Mouse (Mus musculus) left cerebral cortex, adult 8-10 months (tissue): ENCODE data around the gene Lenep. TPM values are rescaled to one million over a fixed set of nuclear protein-coding genes. Genes with fewer than 3 reads are reported as not detected.

Experiments used
- DNase-seq, 2 experiments: peaks; one replicate each; pipeline ENCODE4 v3.0.0; 2022; ENCODE audit warnings: low spot score in 2 of 2
- total RNA-seq, 4 experiments: library from RNA; stranded (reverse); gene quantifications; 2 replicates each; pipeline ENCODE4 v1.2.4; 2022

The Lenep gene
- total RNA-seq, 4 experiments from 2014 or later = 3.9 to 5.8 (median 4.4) TPM

DNA sequence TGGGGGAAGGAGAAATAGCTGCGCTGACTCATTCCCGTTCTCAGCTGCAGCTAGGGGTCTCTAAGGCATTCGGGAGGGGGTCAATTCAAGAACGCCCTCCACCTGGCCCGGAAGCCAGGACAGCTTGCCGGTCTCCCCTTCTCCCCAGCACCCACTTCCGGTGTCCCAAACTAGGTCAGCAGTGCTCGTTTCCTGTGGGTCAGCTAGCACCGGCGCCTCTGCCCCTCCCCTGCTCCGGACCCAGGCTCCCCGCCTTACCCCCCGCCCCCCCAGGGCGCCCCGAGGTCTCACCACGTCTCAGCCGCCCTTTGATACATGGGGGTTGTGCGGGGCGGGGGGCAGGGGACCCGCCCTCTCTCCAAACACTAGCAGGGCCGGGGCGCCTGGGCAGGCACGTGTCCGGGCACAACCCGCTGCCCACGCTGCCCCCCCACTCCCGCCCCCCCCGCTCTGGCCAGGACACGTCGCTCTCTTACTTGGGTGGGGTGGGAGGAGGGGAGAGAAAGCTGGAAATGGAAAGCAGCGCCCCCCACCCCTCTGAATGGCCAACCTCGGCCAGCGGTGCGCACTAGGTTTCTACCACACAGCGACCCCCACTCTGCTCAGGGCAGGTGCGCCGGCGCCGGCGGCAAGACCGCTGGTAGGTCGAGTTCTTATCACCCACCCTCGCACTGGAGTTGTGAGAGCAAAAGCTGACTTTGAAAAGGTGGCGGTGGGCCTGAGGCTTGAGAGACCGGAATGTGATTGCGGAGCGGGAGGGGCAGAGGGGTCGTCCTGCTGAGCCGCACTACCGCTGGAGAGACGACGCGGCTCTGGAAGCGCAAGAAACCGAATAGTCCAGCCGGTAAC is 10.7 kb downstream of the Lenep start:
- DNase-seq = no peak

DNA sequence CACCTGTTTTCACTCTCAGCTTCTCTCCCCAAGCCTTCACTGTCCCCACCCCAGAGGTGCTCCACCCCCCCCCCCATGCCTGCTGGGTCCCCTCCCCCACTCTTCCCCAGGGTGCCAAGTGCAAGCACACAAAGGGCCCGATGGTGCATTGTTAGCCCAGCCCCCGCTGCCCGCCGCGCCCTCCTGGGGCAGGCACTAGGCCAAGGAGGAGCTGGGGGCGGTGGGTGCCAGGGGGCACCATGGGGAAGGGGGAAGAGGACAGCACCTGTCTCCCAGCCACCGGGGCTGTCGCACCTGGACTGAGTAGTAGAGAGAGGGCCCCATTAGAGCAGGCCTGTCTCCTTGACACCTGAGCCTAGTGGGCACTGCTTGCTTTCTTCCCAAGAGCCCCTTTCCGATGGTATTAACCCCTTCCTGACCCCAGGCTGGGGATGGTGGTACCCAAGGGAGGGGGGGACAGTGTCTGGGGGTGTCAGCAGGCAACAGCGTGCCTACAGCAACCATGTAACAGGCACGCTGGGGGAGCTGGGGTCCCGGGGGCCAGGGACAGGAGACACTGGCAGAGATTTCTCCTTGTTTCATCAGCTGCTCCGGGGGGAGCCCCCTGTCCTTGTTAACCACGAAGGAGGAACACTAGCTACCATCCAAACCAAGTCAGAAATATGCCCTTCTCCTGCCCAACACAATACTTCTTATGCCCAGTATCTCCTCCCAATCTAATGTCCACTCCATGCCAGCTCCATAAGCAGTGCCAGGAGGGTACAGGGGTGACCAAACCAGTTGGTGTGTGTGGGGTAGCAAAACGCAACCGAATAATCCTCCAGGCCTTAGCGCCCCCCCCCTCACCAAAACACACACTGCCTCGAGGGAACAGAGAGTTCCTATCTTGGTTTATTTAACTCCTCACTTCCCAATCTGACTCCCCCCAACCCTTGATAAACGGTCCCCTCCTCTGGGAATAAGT is 11.6 kb downstream of the Lenep start:
- no peak for DNase-seq

DNA sequence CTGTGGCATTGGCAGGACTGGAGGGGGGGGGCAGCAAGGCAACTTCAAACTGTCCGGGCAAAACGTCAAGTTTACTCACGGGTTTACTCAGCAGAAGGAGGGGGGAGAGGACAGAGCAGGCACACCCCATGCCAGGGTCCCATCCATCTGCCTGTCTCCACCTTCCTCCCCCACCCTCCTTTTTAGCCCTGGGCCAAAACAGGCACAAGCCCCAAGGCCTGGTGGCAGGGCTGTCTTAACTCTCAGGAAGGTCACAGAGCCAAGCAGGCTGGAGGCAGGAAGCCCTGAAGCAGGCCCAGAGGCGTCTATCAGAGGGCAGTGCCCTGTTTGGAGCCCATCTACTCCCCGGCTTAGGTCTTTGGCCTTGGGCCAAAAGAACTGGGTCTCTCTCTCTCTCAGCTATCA is 12.5 kb downstream of the Lenep start:
- DNase-seq = no peak

DNA sequence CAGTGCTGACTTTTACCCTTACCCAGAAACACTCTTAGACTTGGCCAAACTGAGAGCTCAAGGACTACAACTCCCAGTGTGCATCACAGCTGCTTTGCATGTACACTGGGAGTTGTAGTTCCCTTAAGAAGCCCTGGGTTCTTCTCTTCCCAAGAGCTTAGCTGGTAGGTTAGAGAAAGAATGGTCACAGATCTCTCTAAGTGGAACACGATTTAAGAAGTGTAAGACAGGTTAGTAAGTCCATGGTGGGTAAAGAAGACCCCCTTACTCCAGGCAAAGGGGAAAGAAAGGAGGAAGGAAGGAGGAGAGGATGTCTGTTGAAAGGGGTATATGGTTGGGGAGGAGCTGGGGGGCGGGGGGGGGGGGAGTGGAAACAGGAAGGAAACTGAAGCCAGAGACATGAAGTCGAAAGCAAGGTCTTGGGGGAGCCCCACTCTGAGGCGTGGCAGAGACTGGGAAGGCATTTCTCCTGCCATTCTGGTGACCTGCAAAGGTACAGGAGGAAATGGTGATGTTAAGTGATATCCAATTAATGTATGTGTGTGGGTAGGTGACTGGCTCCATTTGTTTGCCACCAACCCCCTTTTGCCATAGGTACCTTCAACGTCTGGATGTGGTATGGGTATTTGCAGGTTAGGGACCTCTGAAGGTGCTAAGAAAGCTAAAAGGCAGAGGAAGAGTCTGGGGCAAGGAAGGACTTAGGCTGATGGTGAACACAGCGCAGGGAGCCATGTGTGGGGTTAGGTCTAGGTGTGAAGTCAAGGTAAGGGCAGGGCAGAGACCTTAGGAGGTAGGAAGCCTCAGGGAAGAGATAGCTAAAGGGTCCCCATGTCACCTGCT is 13.5 kb downstream of the Lenep start:
- DNase-seq = no peak

DNA sequence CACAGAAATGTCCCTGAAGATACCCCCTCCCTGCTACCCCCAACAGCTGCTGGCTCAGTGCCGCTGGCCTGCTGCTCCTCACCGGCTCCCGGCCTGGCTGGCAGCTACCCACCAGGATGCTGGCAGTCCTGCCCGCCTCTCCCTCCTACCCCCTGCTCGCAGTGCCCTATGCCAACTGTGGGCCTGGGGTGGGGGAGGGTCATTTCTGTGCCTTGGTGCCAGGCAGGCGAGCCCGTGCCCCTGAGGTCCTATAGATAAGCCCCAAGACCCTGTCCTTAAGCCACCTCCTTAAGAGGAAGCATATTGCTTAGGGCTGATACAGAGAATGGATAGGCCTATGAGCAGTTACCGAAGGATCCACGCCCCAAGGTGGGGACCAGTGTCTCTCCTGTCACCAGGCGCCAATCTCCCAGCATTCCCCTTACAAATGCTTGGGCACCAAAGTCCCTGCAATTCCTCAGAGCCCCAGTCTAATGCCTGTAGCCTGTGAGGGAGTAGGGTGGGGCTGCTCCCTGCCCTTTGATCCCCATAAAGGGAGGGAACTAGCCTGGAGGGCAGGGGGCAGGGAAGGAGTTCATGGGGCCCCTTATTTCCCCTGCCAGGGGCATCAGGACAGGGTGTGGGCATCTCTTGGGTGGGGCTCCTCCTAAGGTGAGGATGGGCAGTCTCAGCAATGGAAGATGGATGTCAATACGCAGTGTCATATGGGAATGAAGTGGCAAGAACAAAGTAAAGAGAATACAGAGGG is 14.3 kb downstream of the Lenep start:
- DNase-seq = no peak

DNA sequence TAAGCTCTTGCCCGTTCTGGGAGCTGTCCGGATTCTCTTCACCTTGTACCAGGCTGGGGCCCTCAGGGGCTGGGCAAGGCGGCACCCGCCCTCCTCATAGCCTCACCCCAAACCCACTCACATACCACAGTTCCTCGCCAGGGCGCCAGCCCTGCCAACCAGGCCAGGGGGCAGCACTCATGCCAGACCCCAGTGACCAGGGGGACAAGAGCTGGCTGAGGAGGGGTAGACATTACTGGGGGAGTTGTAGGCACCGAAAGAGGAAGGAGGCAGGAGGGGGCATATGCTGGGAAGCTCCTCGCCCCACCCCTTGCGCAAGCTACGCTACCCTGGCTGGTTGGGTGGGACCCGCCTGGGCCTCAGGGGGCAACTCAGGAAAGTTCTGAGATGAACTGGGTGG is 15.0 kb downstream of the Lenep start:
- no peak for DNase-seq

DNA sequence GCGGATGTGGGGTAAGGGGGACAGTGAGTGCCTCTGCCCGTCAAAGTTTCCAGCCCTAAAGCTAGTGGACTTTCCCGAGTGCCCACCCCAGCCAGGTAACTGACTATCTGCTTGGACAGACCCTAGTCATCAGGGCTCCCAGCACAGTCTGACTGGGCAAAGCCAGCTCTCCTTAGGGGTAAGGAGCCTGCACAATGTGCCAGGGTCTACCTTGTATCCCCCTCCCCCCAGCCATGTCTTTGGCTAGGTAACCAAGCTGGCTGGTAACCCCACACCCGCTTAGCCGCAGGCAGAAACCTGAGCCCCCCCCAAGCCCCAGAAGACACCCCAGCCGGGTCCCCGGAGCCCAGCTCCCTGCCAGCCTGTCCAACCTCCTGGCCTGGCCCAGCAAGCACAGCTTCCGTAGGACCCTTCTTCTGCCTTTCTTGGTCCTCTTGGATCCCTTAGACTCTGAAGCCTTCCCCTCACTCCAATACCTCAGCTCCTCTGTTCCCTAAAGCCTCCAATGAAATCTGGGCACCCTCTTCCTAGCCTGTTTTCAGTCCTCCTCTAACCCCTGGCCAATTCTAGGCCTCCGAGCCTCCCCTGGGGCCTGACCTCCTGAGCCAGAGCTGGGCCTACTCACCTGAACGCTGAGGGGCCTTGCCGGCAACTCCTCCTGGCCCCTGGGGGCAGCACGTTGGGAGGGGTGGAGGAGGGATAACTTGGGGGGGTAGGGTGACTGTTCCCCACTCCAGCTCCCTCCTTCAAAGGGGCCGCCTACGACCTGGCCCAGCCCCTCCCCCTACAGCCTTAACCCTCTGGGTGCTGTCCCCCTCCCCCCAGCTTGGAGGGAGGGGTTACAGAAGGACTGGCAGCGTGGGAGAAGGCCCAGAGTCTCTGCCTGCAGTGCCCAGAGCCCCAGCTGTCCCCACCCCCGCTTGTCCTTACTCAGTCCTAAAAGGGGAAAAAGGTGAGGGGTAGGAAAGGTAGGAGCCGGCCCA is 15.9 kb downstream of the Lenep start:
- DNase-seq = no peak

DNA sequence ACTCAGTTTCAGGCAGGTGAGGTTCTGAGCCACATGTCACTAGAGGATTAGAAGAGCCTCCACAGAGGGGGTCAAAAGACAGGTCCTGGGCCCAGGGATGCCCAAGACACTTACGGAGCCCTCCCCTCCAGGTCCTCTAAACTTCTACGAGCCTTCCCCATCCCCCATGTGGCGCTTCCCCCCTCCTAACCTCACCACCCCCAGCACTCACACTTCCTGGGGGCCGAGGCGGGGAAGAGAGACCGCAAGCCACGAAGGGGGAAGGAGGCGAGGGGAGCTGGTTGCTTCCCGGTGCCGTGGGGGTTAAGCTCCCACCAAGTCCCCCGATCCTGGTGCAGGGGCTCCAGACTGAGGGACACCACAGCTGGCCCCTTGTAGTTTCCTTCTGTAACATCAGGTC is 17.1 kb downstream of the Lenep start:
- DNase-seq = no peak

DNA sequence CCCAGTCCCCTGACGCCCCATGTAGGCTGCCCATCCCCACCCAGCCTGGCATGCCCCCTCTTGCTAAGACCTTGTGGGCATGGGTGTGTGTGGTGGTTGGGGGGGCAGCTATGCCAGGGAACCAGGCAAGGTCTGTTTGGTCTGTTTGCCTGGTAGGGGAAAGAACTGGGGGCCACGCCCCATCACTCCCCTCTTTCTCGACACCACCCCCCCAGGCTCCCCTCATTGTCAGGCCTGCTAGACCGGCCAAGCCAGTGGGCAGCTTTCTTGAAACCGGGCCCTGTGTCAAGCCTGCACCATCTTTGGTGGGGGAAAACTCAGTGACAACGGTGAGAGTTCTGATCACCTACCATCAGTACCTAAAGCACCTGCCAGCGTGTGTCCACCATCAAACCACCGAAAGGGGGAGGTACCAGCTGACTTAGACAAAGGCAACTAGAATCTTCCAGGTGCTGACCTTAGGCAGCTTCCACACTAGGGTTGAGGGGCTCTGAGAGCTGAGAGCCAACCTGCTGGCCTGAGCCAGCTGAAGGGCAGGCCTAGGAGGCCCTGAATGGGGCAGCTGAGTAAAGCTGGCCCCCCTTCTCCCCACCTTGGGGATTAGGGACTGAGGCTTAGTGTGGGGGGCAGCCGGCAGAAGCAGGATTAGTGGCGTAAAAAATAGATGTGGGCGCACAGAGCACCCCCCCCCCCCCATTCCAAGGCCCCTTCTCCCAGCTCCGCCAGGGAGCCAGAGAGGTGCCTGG is 18.1 kb downstream of the Lenep start:
- DNase-seq = no peak

DNA sequence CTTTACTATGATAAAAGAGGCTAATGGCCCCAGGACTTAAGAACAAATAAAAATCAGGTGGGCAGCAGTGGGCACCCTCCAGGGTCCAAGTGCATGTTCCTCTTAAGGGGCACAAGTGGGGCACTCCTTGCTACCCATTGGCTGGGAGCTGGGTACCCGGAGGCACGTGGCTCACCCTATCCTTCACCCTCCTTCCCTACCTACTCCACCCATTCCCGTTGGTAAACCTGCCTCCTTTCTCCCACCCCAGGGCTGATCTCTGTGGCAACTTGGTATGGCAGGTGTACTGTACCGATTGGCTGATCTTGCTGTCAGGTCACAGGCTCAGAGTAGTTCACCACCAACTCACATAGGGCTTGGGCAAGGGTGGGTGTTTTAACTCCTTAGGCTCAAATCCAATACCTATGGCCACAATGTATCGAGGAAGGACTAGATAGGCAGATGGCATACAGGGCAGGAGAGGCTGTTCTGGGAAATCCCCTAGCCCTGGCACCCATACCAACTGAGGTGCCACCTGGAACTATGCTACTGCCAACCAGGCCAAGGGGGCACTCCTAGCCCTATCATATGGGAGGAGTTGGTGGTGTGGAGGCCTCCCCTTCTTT is 18.8 kb downstream of the Lenep start:
- DNase-seq = no peak

DNA sequence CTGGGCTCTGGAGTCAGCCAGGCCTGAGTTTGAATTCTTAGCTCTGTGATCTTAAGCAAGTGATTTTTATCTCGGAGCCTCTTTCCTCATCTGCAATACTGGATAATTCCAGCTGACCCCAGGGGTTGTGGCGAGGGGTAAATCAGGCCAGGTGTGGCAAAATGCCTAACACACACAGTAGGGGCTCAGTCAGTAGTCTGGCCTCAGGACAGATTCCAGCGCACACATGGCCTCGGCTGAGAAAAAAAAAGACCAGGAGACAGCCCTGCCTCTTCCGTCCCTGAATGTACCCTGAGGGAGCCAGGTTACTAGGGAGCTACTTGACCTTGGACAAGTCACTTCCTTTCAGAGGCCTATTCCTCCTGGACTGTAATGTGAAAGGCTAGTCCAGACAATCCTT is 19.6 kb downstream of the Lenep start:
- DNase-seq = no peak

DNA sequence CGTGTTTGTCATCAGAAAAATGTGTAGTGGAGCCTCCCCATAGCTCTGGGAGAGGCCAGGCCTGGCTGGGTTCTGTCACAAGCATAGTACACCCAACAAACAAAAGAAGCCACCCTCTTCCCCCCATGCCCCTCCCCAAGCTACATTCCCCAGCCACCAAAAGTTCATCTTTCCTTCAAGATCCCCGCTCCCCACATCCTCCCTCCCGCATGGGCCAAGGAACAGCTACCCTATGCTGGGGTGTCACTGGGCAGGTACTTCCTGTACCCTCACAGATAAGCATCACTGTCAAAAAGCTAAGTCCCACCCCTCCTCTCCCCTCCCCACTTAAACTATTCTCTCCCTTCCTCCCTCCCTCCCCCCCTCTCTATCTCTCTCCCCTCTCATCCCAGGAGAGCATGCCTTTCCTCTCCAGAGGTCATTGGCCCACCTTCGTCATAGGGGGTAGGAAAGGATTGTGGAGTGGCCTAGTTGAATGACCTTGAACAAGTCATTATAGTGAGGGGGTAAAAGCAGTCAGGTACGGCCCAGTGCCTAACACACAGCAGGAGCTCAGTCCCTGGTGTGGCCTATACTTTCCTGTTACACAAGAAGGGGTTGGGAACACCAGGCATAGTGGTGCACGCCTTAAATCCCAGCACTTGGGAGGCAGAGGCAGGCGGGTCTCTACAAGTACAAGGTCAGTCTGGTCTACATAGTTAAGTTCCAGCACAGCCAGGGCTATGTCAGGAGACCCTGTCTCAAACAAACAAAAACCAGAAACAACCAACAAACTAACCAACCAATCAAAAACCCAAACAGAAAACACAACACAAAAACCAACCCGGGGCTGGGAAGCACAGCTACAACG is 20.3 kb downstream of the Lenep start:
- no peak for DNase-seq

DNA sequence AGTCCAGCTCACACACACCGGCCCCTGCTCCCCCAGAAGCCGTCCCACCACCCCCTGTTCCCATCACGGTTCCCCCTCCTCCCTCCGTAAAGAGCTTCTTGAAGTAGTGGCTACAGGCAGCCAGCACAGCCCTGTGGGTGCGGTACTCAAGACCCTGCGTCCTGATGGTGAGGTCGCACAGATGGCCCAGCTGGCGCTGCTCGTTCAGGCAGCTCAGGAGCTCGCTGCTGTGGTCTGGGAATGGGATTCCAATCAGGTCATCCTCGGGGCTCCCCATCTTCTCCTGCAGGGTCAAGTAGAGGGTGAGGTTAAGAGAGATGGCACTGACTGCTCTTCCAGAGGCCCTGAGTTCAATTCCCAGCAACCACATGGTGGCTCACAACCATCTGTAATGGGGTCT is 21.4 kb downstream of the Lenep start:
- DNase-seq = no peak

DNA sequence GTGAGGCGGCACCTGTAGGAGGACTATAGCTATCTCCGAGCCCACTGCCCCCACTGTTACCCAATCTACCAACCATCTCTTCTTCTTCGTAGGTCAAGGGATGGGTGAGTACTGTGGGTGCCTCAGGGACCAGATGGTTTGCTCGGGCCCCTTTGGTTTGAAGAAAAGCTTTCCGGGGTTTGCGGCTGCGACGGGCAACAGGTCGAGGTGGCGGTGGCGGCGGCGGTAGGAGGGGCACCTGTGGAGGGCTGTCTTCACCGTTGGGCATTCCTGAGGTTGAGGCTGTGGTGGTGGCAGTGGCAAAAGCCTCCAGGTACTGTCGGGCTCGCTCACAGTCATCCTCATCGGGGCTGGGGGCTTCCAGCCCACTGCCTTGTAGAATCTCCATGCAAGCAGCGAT is 21.9 kb downstream of the Lenep start:
- DNase-seq = no peak

DNA sequence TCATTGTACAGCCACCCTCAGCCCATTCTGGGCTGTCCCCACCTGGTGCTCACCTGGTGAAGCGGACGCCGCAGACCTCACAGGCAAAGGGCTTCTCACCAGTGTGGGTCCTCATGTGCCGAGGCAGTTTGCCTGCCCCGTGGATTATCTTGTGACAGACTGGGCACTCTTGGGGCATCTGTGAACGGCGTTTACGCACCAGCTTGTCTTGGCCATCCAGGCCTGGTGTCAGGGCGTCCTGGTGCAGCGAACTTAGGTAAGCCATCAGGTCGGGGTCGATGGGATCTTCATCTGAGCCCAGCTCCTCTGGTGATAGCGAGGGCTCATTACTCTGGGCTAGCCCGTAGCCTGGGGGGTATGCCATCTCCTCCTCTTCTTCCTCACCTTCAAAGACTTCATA is 22.3 kb downstream of the Lenep start:
- no peak for DNase-seq

DNA sequence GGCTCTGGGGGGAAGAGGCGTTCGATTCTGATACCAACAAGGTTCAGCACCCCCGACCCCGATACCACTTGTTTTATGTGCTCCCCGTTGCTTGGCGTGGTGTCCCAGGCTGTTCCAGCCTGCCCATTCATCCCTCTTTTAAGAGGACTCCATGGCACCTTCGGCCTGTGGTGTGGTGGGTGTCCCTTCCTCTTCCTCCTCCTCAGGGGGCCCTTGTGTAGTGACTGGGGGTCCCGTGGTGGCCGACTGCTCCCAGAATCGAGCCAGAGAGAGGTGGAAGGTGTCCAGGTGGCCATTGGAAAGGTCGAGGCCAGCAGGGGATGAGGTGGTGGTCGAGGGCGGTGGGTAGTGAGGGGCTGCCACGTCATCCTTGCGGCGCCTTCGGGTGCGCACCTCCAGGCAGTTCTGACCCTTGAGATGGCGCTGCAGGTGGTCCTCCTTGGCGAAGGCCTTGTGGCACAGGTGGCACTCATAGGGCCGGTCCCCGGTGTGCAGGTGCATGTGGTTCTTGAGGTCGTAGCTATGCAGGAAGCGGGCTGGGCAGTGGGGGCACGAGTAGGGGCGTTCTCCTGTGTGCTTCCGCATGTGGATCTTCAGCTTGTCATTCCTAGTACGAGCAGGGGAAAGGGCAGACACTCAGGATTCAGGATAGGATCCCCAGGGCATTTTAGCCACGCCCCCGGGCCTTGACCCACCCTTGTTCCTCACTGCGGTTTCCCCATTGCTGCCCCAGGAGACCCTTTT is 23.0 kb downstream of the Lenep start:
- DNase-seq = no peak
